Mouse (Mus musculus) liver, embryonic 11.5 days (tissue): ENCODE measurements around the gene Samsn1. TPM values are rescaled to one million over a fixed set of nuclear protein-coding genes. Genes with fewer than 3 reads are reported as not detected.

Experiments
- ATAC-seq: fragments of 200-750 bp; cut with Nextera tagmentation; replicated peaks from 2 replicates; pipeline ENCODE4 v1.8.0; 2017; ENCODE audit warnings: moderate number of reproducible peaks, mild to moderate bottlenecking, moderate TSS enrichment, moderate library complexity; ENCODE audit not compliant: low FRiP score
- DNase-seq: peaks from one replicate; pipeline ENCODE4 v3.0.0-alpha.2; 2017; ENCODE audit warnings: low spot score
- H3K27ac ChIP-seq: fragments of 300-500 bp; sonication (generic); 2 replicates; pipeline ENCODE4 v1.5.1; 2014; ENCODE audit warnings: mild to moderate bottlenecking, low read depth, low read length, control low read depth
- H3K27me3 ChIP-seq: fragments of 300-500 bp; sonication (generic); replicated peaks from 2 replicates; pipeline ENCODE4 v1.6.1; 2014; ENCODE audit warnings: low read length, mixed read lengths; ENCODE audit not compliant: control insufficient read depth, insufficient read depth
- H3K36me3 ChIP-seq: fragments of 300-500 bp; sonication (generic); 2 replicates; pipeline ENCODE4 v1.6.1; 2014; ENCODE audit warnings: mild to moderate bottlenecking, low read length, moderate library complexity, mixed read lengths; ENCODE audit not compliant: control insufficient read depth, insufficient read depth
- H3K4me1 ChIP-seq: fragments of 300-500 bp; sonication (generic); replicated peaks from 2 replicates; pipeline ENCODE4 v1.6.1; 2014; ENCODE audit warnings: low read length, mixed read lengths; ENCODE audit not compliant: control insufficient read depth, insufficient read depth
- H3K4me2 ChIP-seq: fragments of 300-500 bp; sonication (generic); 2 replicates; pipeline ENCODE4 v1.6.1; 2014; ENCODE audit warnings: mild to moderate bottlenecking, control low read depth, moderate library complexity
- H3K4me3 ChIP-seq: fragments of 300-500 bp; sonication (generic); 2 replicates; pipeline ENCODE4 v1.5.1; 2014; ENCODE audit warnings: low read depth, low read length, control low read depth
- H3K9ac ChIP-seq: fragments of 300-500 bp; sonication (generic); 2 replicates; pipeline ENCODE4 v1.6.1; 2014; ENCODE audit warnings: low read depth, low read length, control low read depth
- H3K9me3 ChIP-seq: fragments of 300-500 bp; sonication (generic); 2 replicates; pipeline ENCODE4 v1.6.1; 2016; ENCODE audit warnings: low read length, inconsistent platforms, mixed read lengths; ENCODE audit not compliant: control insufficient read depth
- WGBS: fragments of 180-500 bp; shearing (Covaris S2); extraction: QIAGEN DNeasy Blood & Tissue Kit; methylation state at CpG from one replicate; pipeline ENCODE4 v1.1.7; 2014; 5-methylcytosine and 5-hydroxymethylcytosine counted together
- polyA plus RNA-seq: library from polyadenylated mRNA; unstranded; fragments of >200 nt; fragmentation: Nextera tagmentation; extraction: Ambion mirVana; gene quantifications from 2 replicates; pipeline ENCODE4 v1.2.1, GENCODE M21; 2014

The Samsn1 gene
- polyA plus RNA-seq, 1 experiment from 2014 or later = 24.0 TPM

- Histone ChIP-seq H3K4me2 (no peak overlapping the region), H3K4me3 (no peak overlapping the region), H3K36me3 (no peaks in the 10 kb centered on the region), H3K27me3 (no peaks in the 10 kb centered on the region), H3K27ac (no peak overlapping the region), H3K9ac (no peak overlapping the region), H3K9me3 (no peaks in the 10 kb centered on the region), H3K4me1 (no peaks in the 10 kb centered on the region)
- no peak for DNase-seq
- no peak for ATAC-seq
- WGBS = 77% methylated on average over 6 of the region's 6 CpGs
Observed at GRCm38 (mm10) chr16:75823226-75823625, 198.9 kb downstream of the Samsn1 start.

- WGBS = 72% methylated on average over 3 of the region's 3 CpGs
- H3K27me3 ChIP-seq = no peaks in the 10 kb centered on the region
- no peak overlapping the region for H3K4me2 ChIP-seq
- no peaks in the 10 kb centered on the region for H3K36me3 ChIP-seq
- no peaks in the 10 kb centered on the region for H3K4me1 ChIP-seq
- no peak for DNase-seq
- no peak overlapping the region for H3K4me3 ChIP-seq
- H3K9ac ChIP-seq = no peak overlapping the region
- no peak for ATAC-seq
- no peak overlapping the region for H3K27ac ChIP-seq
- H3K9me3 ChIP-seq = no peaks in the 10 kb centered on the region
Observed at GRCm38 (mm10) chr16:75820963-75821362, 201.1 kb downstream of the Samsn1 start.
